Mouse (Mus musculus) urinary bladder, adult 2 months (tissue): ENCODE data around the gene Tmem107. TPM values are rescaled to one million over a fixed set of nuclear protein-coding genes. Genes with fewer than 3 reads are reported as not detected.

Source experiments
- DNase-seq: peaks from one replicate; pipeline ENCODE4 v3.0.0; 2022; ENCODE audit warnings: low spot score
- polyA plus RNA-seq: library from polyadenylated mRNA; depleted of rRNA; stranded (reverse); fragments of >200 nt; gene quantifications from 2 replicates; pipeline ENCODE4 v1.2.3, GENCODE M21; 2012

The Tmem107 gene
- polyA plus RNA-seq, 1 experiment, result 25.8 TPM

- no peak for DNase-seq
These were observed 36.2 kb downstream of the Tmem107 start for GRCm38 (mm10) chr11:69106842-69107241.

GRCm38 (mm10) chr11:69107676-69108075 lies 37.1 kb downstream of the Tmem107 start:
- no peak for DNase-seq

DNA sequence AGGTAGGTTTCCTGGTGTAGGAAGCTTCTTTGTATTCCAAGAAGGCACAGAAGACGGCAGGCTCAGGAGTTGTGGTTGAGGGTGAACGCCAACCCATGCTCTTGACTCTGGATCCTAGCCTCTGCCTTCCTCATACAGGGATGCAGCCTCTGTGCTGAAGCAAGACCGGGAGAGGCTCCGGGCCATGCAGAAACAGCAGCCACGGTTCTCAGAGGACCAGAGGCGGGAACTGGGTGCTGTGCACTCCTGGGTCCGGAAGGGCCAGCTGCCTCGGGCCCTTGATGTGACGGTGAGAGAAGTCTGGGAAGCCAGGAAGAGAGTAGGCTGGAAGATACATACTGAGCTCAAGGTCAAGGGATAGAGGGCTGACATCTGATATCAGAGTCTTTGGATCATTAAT lies 37.6 kb downstream of the Tmem107 start:
- no peak for DNase-seq

DNA sequence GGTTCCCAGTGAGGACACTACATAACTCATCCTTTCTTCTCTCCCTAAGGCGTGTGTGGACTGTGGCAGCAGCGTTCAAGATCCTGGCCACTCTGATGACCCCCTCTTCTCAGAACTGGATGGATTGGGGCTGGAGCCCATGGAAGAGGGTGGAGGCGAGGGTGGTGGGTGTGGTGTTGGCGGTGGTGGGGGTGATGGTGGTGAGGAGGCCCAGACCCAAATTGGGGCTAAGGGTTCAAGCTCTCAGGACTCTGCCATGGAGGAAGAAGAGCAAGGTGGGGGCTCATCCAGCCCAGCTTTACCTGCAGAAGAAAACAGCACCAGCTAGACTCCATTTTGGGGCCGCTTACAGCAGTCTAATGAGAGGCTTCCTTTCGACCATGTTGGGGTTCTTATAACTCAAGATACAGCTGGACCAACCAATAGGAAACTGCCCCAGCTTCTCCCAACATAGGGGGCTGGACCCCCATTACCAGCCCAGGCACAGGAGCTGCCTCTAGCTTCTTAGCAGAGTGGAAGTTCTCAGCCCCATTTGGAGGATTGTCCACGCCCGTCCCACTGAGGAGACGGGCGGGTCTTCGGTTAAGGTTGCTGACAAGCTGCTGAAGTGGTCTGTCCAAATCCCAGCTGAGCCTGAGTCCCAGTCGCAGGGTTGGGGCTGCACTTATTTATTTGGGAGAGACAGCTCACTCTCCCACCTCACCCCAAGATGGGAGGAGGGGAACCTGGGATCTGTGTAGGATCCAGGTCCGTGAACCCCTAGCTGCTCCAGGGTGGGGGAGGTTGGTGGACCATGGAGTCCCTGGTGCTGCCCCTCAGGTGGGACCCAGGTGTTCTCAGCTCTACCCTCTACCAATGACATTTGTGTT lies 38.7 kb downstream of the Tmem107 start:
- no peak for DNase-seq

DNA sequence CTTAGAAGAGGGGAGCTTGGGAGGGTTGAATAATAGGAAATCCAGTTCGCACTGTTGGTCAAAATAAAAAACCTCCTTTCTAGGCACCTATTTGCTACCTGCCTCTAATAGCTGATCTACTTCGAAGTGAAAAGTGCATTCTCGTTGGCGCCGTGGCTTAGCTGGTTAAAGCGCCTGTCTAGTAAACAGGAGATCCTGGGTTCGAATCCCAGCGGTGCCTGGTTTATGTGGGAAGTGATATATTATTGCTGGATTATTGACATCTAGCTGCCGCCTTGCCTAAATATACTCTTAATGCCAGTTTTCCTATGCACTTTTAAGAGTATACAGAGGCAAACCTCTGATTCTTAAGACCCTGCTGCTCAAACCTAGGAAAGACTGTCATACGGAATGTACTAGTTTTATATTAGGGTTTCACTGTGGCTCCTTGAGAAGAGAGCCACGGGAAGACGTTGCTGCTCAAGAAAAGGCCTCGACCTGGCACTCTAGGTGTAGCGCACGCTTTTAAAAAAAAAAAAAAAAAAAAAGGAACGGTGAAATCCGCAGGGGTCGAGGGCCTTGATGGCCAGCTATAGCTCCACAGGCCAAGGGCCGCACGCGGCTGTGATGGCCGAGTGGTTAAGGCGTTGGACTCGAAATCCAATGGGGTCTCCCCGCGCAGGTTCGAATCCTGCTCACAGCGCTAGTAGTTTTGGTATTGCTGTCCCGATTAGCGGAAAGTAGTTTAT lies 39.9 kb downstream of the Tmem107 start:
- DNase-seq, result peak; percentile 91

DNA sequence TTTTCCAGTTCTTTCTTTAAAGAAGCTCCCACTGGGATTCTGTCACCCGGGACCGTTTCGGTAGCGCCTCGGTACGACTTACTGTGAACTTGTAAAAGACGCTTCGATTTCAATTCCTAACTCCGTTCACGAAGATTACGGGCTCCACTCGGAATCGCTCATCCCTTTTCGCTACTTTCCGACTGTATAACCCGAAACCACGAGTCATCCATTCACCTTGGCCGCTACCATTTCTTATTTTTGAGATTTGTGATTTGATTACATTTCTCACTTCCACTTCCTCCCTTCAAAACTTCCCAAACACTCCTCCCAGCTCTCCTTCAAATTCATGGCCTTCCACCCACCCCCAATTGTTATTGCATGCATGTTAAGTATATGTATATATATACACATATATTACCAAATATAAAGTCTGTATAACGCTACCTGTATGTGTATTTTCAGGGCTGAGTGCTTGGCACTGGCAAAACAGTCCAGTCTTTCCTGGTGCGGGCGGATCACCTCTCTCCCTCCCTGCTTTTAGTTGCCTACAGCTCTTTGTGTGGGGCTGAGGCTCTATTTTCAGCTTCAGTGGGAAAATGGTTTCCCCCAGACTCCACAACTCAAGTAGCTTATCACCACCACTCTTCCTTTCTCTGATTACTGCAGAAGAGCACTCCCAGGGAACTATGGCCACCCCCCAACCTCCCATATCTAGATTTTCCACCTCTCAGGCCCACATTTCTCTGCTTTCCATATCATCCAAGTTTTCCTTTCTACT lies 40.6 kb downstream of the Tmem107 start:
- no peak for DNase-seq

GRCm38 (mm10) chr11:69111865-69112264 lies 41.3 kb downstream of the Tmem107 start:
- DNase-seq, result no peak

DNA sequence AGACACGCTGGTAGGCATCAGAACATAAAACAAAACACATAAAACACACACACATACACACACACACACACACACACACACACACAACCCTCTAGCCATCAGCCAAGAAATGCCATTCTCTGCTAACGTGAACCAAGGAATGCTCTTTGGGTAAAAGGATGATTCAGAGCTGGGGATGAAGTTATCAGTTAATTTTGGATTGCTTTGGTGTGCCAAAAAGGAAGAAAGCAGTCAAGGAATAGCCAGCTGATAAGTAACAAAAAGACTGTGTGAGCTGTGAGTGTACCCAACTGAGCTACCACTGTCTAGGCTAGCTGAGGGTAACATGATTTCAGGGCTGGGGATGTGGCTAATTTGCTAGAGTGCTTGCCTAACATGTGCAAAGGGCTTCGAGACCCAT lies 43.4 kb downstream of the Tmem107 start:
- no peak for DNase-seq

- no peak for DNase-seq
These were observed 44.0 kb downstream of the Tmem107 start for GRCm38 (mm10) chr11:69114621-69115020.

- DNase-seq, result no peak
These were observed 46.2 kb downstream of the Tmem107 start for GRCm38 (mm10) chr11:69116843-69117242.

- DNase-seq, result peak; percentile 69
These were observed 47.4 kb downstream of the Tmem107 start for GRCm38 (mm10) chr11:69117737-69118695.

DNA sequence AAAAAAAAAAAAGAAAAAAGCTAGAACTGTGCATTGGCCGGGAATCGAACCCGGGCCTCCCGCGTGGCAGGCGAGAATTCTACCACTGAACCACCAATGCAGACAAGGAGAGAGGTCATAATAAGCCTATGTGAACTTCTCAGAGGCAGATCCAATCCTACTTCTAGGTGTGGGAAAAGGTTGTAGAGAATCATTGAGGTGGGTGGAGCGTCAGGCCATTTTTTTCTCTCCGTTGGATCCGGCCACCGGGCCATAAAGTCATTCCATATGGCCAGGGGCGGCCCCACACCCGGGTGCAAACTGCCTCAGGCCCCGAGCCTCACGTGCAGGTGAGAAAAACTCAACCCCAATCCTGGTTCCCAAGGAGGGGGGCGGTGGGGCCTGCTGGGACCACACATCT lies 48.2 kb downstream of the Tmem107 start:
- peak; percentile 64 for DNase-seq

DNA sequence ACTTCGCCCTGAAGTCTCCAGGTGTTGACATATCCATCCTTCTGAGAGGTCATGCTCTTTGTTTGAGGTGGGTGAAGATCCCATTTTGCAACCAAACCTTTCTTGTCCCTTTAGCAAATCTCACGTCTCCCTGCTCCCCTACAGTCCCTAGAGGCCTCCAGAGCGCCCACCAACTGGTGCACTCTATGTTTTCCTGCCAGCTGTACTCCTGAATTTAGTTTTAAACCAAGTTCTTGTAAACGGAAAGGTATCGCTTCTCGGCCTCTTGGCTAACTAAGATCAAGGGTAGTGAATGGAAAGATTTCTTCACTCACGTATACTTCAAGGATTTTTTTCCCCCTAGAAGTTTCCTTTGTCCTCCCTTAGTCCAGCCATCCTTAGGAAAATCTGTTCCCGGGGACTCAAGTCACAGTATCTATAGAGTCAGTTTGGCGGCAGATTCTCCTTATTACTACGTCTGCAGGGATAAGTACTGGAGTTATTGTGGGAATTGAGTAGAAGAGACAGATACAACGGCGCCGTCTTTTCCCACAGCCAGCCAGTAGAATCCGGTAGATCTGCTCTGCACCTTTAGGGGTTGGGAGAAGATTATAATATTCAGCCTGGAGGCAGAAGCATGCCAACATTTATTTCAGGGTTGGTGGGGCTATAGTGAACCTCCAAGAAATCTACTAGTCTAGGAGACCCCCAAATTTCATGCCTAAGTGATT lies 49.0 kb downstream of the Tmem107 start:
- no peak for DNase-seq

- DNase-seq, result no peak
These were observed 49.8 kb downstream of the Tmem107 start, which contains the start of gene Hes7 for GRCm38 (mm10) chr11:69120221-69121000. TSS of gene Hes7 (plus strand) at chr11:69120404.

- DNase-seq, result no peak
These were observed 50.6 kb downstream of the Tmem107 start for GRCm38 (mm10) chr11:69121001-69121740.

GRCm38 (mm10) chr11:69121741-69122335 lies 51.2 kb downstream of the Tmem107 start:
- DNase-seq, result no peak

DNA sequence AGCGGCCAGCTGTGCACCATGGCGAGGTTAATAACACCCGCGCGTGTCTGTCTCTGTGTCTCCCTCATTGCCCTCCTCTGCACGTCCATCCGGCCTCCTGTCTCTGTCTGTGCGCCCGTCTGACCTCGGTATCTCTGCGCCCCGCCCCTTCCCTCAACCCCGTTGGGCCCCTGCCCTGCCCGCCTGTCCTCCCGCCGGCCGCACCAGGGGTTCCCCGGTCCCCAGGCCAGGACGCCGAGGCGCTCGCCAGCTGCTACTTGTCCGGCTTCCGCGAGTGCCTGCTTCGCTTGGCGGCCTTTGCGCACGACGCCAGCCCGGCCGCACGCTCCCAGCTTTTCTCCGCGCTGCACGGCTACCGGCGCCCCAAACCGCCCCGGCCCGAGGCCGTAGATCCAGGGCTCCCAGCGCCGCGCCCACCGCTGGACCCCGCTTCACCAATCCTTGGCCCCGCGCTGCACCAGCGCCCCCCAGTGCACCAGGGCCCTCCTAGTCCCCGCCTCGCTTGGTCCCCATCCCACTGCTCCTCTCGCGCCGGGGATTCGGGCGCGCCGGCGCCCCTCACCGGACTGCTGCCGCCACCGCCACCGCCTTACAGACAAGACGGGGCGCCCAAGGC lies 51.8 kb downstream of the Tmem107 start, which contains the start of gene 9130213A22Rik:
Gene 9130213A22Rik, minus strand, starts transcription at position 254 of the 616 bp plus-strand sequence.
- peak; percentile 73 for DNase-seq
